Mouse (Mus musculus) ES-Bruce4 (cell line): ENCODE results near the gene Anks1b. TPM values are rescaled to one million over a fixed set of nuclear protein-coding genes. Genes with fewer than 3 reads are reported as not detected.

Experiments
- H3K27ac ChIP-seq: 2 replicates; pipeline ENCODE4 v1.5.1; 2012; ENCODE audit warnings: low read length, inconsistent platforms; ENCODE audit not compliant: insufficient read depth
- H3K27me3 ChIP-seq: 2 replicates; pipeline ENCODE4 v1.6.1; 2012; ENCODE audit warnings: mild to moderate bottlenecking, low read length, inconsistent platforms; ENCODE audit not compliant: control insufficient read depth, poor library complexity, insufficient read depth, severe bottlenecking
- H3K36me3 ChIP-seq: 2 replicates; pipeline ENCODE4 v1.6.1; 2012; ENCODE audit warnings: inconsistent platforms, mild to moderate bottlenecking, low read length, moderate library complexity; ENCODE audit not compliant: control insufficient read depth, poor library complexity, insufficient read depth, severe bottlenecking
- H3K4me1 ChIP-seq: one replicate; pipeline ENCODE4 v1.8.1; 2011; ENCODE audit warnings: low read length; ENCODE audit not compliant: control insufficient read depth, insufficient read depth
- H3K4me3 ChIP-seq: 2 replicates; pipeline ENCODE4 v1.5.1; 2011; ENCODE audit warnings: low read depth, mild to moderate bottlenecking, low read length
- H3K9ac ChIP-seq: 2 replicates; pipeline ENCODE4 v1.6.1; 2012; ENCODE audit warnings: low read depth, mild to moderate bottlenecking, inconsistent platforms; ENCODE audit not compliant: poor library complexity, severe bottlenecking
- H3K9me3 ChIP-seq: replicated peaks from 2 replicates; pipeline ENCODE4 v1.6.1; 2012; ENCODE audit warnings: mild to moderate bottlenecking, low read length, inconsistent platforms; ENCODE audit not compliant: control insufficient read depth, poor library complexity, insufficient read depth, severe bottlenecking
- CTCF ChIP-seq: IDR thresholded peaks from one replicate; pipeline ENCODE4 v1.8.1; 2011; ENCODE audit warnings: low read depth, low read length
- EP300 ChIP-seq: IDR thresholded peaks from 2 replicates; pipeline ENCODE4 v1.6.1; 2011; ENCODE audit warnings: low read depth, low read length; ENCODE audit not compliant: insufficient read depth
- POLR2A ChIP-seq: IDR thresholded peaks from one replicate; pipeline ENCODE4 v1.8.1; 2011; ENCODE audit warnings: low read length; ENCODE audit not compliant: insufficient read depth
- polyA plus RNA-seq: library from polyadenylated mRNA; stranded (reverse); fragments of >200 nt; gene quantifications from 2 replicates; pipeline ENCODE4 v1.2.4, GENCODE M21; 2011; ENCODE audit warnings: low read depth; ENCODE audit not compliant: missing spikeins, insufficient read depth, insufficient read length

Gene Anks1b
- polyA plus RNA-seq, 1 experiment = 2.3 TPM

GRCm38 (mm10) chr10:90465426-90465825 lies 592.1 kb downstream of the Anks1b start:
- no peaks in the 10 kb centered on the region for H3K4me1 ChIP-seq
- H3K4me3 ChIP-seq = no peak overlapping the region
- no peaks in the 10 kb centered on the region for H3K36me3 ChIP-seq
- no peak overlapping the region for H3K27ac ChIP-seq
- TF ChIP-seq POLR2A = no peak
- no peak for TF ChIP-seq EP300
- no peak for TF ChIP-seq CTCF
- H3K27me3 ChIP-seq = no peaks in the 10 kb centered on the region
- H3K9me3 ChIP-seq = no peaks in the 10 kb centered on the region
- no peak overlapping the region for H3K9ac ChIP-seq

- TF ChIP-seq EP300 (no peak), POLR2A (no peak), CTCF (no peak)
- H3K27ac ChIP-seq = no peak overlapping the region
- no peaks in the 10 kb centered on the region for H3K27me3 ChIP-seq
- H3K4me1 ChIP-seq = no peaks in the 10 kb centered on the region
- H3K4me3 ChIP-seq = no peak overlapping the region
- H3K9me3 ChIP-seq = no peaks in the 10 kb centered on the region
- no peak overlapping the region for H3K9ac ChIP-seq
- no peaks in the 10 kb centered on the region for H3K36me3 ChIP-seq
Observed at GRCm38 (mm10) chr10:90467546-90467945, 594.2 kb downstream of the Anks1b start.

- Histone ChIP-seq H3K4me3 (no peak overlapping the region), H3K9ac (no peak overlapping the region), H3K9me3 (no peaks in the 10 kb centered on the region), H3K27me3 (no peaks in the 10 kb centered on the region), H3K27ac (no peak overlapping the region), H3K36me3 (no peaks in the 10 kb centered on the region), H3K4me1 (no peaks in the 10 kb centered on the region)
- no peak for TF ChIP-seq POLR2A
- TF ChIP-seq CTCF = no peak
- TF ChIP-seq EP300 = no peak
Observed at GRCm38 (mm10) chr10:90493436-90493835, 620.1 kb downstream of the Anks1b start.

GRCm38 (mm10) chr10:90493996-90494642 lies 620.8 kb downstream of the Anks1b start:
- no peak for TF ChIP-seq CTCF
- no peak for TF ChIP-seq EP300
- TF ChIP-seq POLR2A = no peak
- no peak overlapping the region for H3K27ac ChIP-seq
- H3K36me3 ChIP-seq = no peaks in the 10 kb centered on the region
- no peaks in the 10 kb centered on the region for H3K4me1 ChIP-seq
- H3K4me3 ChIP-seq = no peak overlapping the region
- no peaks in the 10 kb centered on the region for H3K27me3 ChIP-seq
- no peak overlapping the region for H3K9ac ChIP-seq
- H3K9me3 ChIP-seq = no peaks in the 10 kb centered on the region

GRCm38 (mm10) chr10:90494981-90495516 lies 621.7 kb downstream of the Anks1b start:
- H3K9ac ChIP-seq = no peak overlapping the region
- H3K4me1 ChIP-seq = no peaks in the 10 kb centered on the region
- no peak overlapping the region for H3K4me3 ChIP-seq
- H3K27me3 ChIP-seq = no peaks in the 10 kb centered on the region
- no peaks in the 10 kb centered on the region for H3K36me3 ChIP-seq
- no peaks in the 10 kb centered on the region for H3K9me3 ChIP-seq
- TF ChIP-seq EP300 = no peak
- TF ChIP-seq CTCF = no peak
- no peak for TF ChIP-seq POLR2A
- H3K27ac ChIP-seq = no peak overlapping the region

GRCm38 (mm10) chr10:90507561-90507960 lies 634.3 kb downstream of the Anks1b start:
- Histone ChIP-seq H3K9ac (no peak overlapping the region), H3K27ac (no peak overlapping the region), H3K9me3 (no peaks in the 10 kb centered on the region), H3K4me3 (no peak overlapping the region), H3K4me1 (no peaks in the 10 kb centered on the region), H3K27me3 (no peaks in the 10 kb centered on the region), H3K36me3 (no peaks in the 10 kb centered on the region)
- TF ChIP-seq EP300 = no peak
- TF ChIP-seq POLR2A = no peak
- TF ChIP-seq CTCF = no peak
